Mouse (Mus musculus): ENCODE results near the gene Ccdc184.

Gene Ccdc184

GRCm38 (mm10) chr15:98149166-98149602 is 17.8 kb upstream of the Ccdc184 start:
- ChIA-PET CTCF (no interaction called here), POLR2A (interaction anchor here in 3 of 4 experiments (0.6 to 4.7 kb wide), 6 partner anchors 34 to 362 kb away, joined by 3 to 23 read pairs (median 4); partner anchors contain the start of gene Pfkm (in 1 of the 3))

- ChIA-PET CTCF (interaction anchor here in 1 of 4 experiments (1.4 kb wide), 1 partner anchor 189 kb away, joined by 4 read pairs; the partner anchor contains the start of gene Tmem106c), POLR2A (interaction anchor here in 1 of 4 experiments (1.0 kb wide), 1 partner anchor 54 kb away, joined by 4 read pairs; no protein-coding TSS in a partner anchor)
Measured at GRCm38 (mm10) chr15:98152916-98153315, 14.0 kb upstream of the Ccdc184 start.

- ChIA-PET CTCF (interaction anchor here in 2 of 4 experiments (0.9 to 1.4 kb wide), 2 partner anchors 141 to 190 kb away, joined by 4 to 5 read pairs; partner anchors contain the start of gene Tmem106c (in 1 of the 2)), POLR2A (interaction anchor here in 1 of 4 experiments (1.0 kb wide), 1 partner anchor 55 kb away, joined by 4 read pairs; no protein-coding TSS in a partner anchor)
Measured at GRCm38 (mm10) chr15:98153625-98154024, 13.3 kb upstream of the Ccdc184 start.

- ChIA-PET POLR2A (interaction anchor here in 3 of 4 experiments (0.7 to 2.5 kb wide), 6 partner anchors 8 to 61 kb away, joined by 3 to 21 read pairs (median 6); partner anchors contain the start of genes Pfkm (in 2 of the 3), Senp1 (in 2 of the 3) and Ccdc184 (in 1 of the 3)), CTCF (interaction anchor here in 3 of 4 experiments (0.6 to 1.6 kb wide), 5 partner anchors 10 to 291 kb away, joined by 3 to 5 read pairs (median 3); no protein-coding TSS in a partner anchor)
Measured at GRCm38 (mm10) chr15:98154146-98154545, 12.8 kb upstream of the Ccdc184 start.

GRCm38 (mm10) chr15:98154631-98155030 is 12.3 kb upstream of the Ccdc184 start:
- ChIA-PET POLR2A (interaction anchor here in 3 of 4 experiments (0.6 to 2.5 kb wide), 18 partner anchors 8 to 72 kb away, joined by 3 to 21 read pairs (median 5); partner anchors contain the start of genes Pfkm (in 3 of the 3), Senp1 (in 3 of the 3) and Ccdc184 (in 2 of the 3)), CTCF (interaction anchor here in 3 of 4 experiments (0.6 to 1.6 kb wide), 11 partner anchors 9 to 932 kb away, joined by 3 to 20 read pairs (median 4); partner anchors contain the start of gene Senp1 (in 1 of the 3))

- ChIA-PET CTCF (interaction anchor here (0.6 to 1.6 kb wide), 10 partner anchors 8 to 931 kb away, joined by 3 to 20 read pairs (median 4); partner anchors contain the start of gene Senp1 (in 1 of the 4)), POLR2A (interaction anchor here (0.6 to 2.5 kb wide), 28 partner anchors 8 to 369 kb away, joined by 3 to 21 read pairs (median 4); partner anchors contain the start of genes Pfkm (in 3 of the 4), Senp1 (in 3 of the 4) and Ccdc184 (in 1 of the 4))
Measured at GRCm38 (mm10) chr15:98155272-98155671, 11.7 kb upstream of the Ccdc184 start.

- CTCF ChIA-PET, result interaction anchor here in 2 of 4 experiments (0.5 to 1.2 kb wide), 4 partner anchors 10 to 797 kb away, joined by 3 to 4 read pairs (median 4); partner anchors contain the start of gene Senp1 (in 1 of the 2)
- POLR2A ChIA-PET, result interaction anchor here (0.6 to 2.5 kb wide), 18 partner anchors 10 to 163 kb away, joined by 3 to 21 read pairs (median 5); partner anchors contain the start of genes Pfkm (in 3 of the 4) and Senp1 (in 3 of the 4)
Measured at GRCm38 (mm10) chr15:98155944-98156343, 11.0 kb upstream of the Ccdc184 start.

- CTCF ChIA-PET, result interaction anchor here in 1 of 4 experiments (0.6 kb wide), 1 partner anchor 381 kb away, joined by 3 read pairs; no protein-coding TSS in a partner anchor
- POLR2A ChIA-PET, result interaction anchor here in 1 of 4 experiments (1.3 to 1.7 kb wide), 2 partner anchors 9 to 10 kb away, joined by 4 to 5 read pairs; partner anchors contain the start of gene Ccdc184
Measured at GRCm38 (mm10) chr15:98157253-98157652, 9.7 kb upstream of the Ccdc184 start.

- POLR2A ChIA-PET, result interaction anchor here in 3 of 4 experiments (0.6 to 1.7 kb wide), 11 partner anchors 10 to 939 kb away, joined by 3 to 6 read pairs (median 3); partner anchors contain the start of gene Pfkm (in 1 of the 3)
- CTCF ChIA-PET, result interaction anchor here in 3 of 4 experiments (0.5 to 0.7 kb wide), 5 partner anchors 8 to 1544 kb away, joined by 3 to 8 read pairs (median 3); partner anchors contain the start of gene Gm17349 (in 1 of the 3)
Measured at GRCm38 (mm10) chr15:98161026-98161805, 5.7 kb upstream of the Ccdc184 start.

- POLR2A ChIA-PET, result interaction anchor here in 1 of 4 experiments (0.6 to 1.7 kb wide), 3 partner anchors 26 to 88 kb away, joined by 3 to 5 read pairs (median 3); no protein-coding TSS in a partner anchor
- CTCF ChIA-PET, result interaction anchor here in 1 of 4 experiments (0.5 kb wide), 1 partner anchor 210 kb away, joined by 3 read pairs; no protein-coding TSS in a partner anchor
Measured at GRCm38 (mm10) chr15:98162561-98162960, 4.4 kb upstream of the Ccdc184 start.

GRCm38 (mm10) chr15:98165525-98165924 is 1.4 kb upstream of the Ccdc184 start, which contains the start of gene Asb8:
Gene Asb8 (minus strand): TSS chr15:98165625.
- CTCF ChIA-PET, result no interaction called here
- POLR2A ChIA-PET, result interaction anchor here in 1 of 4 experiments (0.8 kb wide), 1 partner anchor 80 kb away, joined by 3 read pairs; no protein-coding TSS in a partner anchor

GRCm38 (mm10) chr15:98167645-98168621 is 975 bp downstream of the Ccdc184 start:
- CTCF ChIA-PET, result interaction anchor here in 3 of 4 experiments (0.5 to 1.1 kb wide), 6 partner anchors 71 to 1214 kb away, joined by 3 to 10 read pairs (median 4); no protein-coding TSS in a partner anchor
- POLR2A ChIA-PET, result interaction anchor here (0.6 to 1.1 kb wide), 15 partner anchors 11 to 297 kb away, joined by 3 to 7 read pairs (median 4); partner anchors contain the start of gene Senp1 (in 1 of the 4)

GRCm38 (mm10) chr15:98168622-98169004 is 1.7 kb downstream of the Ccdc184 start:
- CTCF ChIA-PET, result interaction anchor here in 3 of 4 experiments (0.5 to 0.6 kb wide), 3 partner anchors 25 to 132 kb away, joined by 3 to 4 read pairs (median 3); no protein-coding TSS in a partner anchor
- POLR2A ChIA-PET, result interaction anchor here in 1 of 4 experiments (0.7 to 0.8 kb wide), 2 partner anchors 86 to 178 kb away, joined by 3 read pairs; no protein-coding TSS in a partner anchor

- ChIA-PET CTCF (no interaction called here), POLR2A (interaction anchor here in 1 of 4 experiments (1.6 kb wide), 1 partner anchor 9 kb away, joined by 3 read pairs; no protein-coding TSS in a partner anchor)
Measured at GRCm38 (mm10) chr15:98170365-98170764, 3.4 kb downstream of the Ccdc184 start.

- CTCF ChIA-PET, result no interaction called here
- POLR2A ChIA-PET, result interaction anchor here in 2 of 4 experiments (1.1 to 1.6 kb wide), 2 partner anchors 10 to 16 kb away, joined by 3 read pairs; no protein-coding TSS in a partner anchor
Measured at GRCm38 (mm10) chr15:98170917-98171316, 4.0 kb downstream of the Ccdc184 start.

- ChIA-PET CTCF (interaction anchor here in 1 of 4 experiments (0.8 to 1.2 kb wide), 4 partner anchors 9 to 218 kb away, joined by 3 to 5 read pairs (median 4); no protein-coding TSS in a partner anchor), POLR2A (interaction anchor here in 2 of 4 experiments (0.6 to 1.6 kb wide), 3 partner anchors 9 to 26 kb away, joined by 3 to 4 read pairs (median 4); no protein-coding TSS in a partner anchor)
Measured at GRCm38 (mm10) chr15:98172113-98172512, 5.2 kb downstream of the Ccdc184 start.

Measured in embryonic stem cell, embryonic (primary cell).